Mouse (Mus musculus): Measurements from ENCODE around the gene Pard3b. TPM values are rescaled to one million over a fixed set of nuclear protein-coding genes. Genes with fewer than 3 reads are reported as not detected.
A peak's percentile ranks its signal among the peaks of the same experiment; 100 is the strongest.

The Pard3b gene
- polyA plus RNA-seq, 1 experiment from 2014 or later: 19.6 TPM

DNA sequence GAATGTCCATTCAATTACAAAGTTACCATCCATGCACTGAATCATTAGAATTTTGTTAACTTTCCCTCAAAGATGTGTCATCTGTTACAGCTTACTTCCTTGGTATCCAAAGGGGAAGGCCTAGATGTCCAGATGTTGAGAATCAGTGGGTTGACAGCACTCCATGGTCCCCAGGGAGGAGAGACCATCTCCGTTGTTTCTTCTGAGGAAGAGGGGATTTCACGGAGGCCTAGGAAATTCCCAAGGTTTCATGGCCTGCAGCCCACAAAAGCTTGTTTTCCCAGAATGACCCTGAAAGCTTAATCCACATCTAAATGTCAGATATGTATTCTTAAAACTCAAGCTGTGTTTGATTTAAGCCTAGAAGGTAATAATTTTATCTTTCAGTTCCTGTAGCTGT, 884.1 kb downstream of the Pard3b start:
- no peak overlapping the region for H3K4me3 ChIP-seq (ENCODE audit: low read depth, low read length)
- H3K36me3 ChIP-seq (ENCODE audit: insufficient read depth): no peaks in the 10 kb centered on the region
- no peak overlapping the region for H3K4me2 ChIP-seq
- no peak overlapping the region for H3K27ac ChIP-seq (ENCODE audit: low read depth)
- DNase-seq (peak; percentile 13), ATAC-seq (ENCODE audit: insufficient read depth) (no peak)
- H3K9me3 ChIP-seq (ENCODE audit: low read depth, low read length): no peaks in the 10 kb centered on the region
- no peaks in the 10 kb centered on the region for H3K27me3 ChIP-seq (ENCODE audit: insufficient read depth, low read length)
- no peak overlapping the region for H3K9ac ChIP-seq
- no peaks in the 10 kb centered on the region for H3K4me1 ChIP-seq (ENCODE audit: insufficient read depth)
- 59% methylated on average over 2 of the region's 2 CpGs for WGBS
- no peak for TF ChIP-seq CTCF (IDR thresholded peaks at IDR 0.05; ENCODE audit: low read depth)

DNA sequence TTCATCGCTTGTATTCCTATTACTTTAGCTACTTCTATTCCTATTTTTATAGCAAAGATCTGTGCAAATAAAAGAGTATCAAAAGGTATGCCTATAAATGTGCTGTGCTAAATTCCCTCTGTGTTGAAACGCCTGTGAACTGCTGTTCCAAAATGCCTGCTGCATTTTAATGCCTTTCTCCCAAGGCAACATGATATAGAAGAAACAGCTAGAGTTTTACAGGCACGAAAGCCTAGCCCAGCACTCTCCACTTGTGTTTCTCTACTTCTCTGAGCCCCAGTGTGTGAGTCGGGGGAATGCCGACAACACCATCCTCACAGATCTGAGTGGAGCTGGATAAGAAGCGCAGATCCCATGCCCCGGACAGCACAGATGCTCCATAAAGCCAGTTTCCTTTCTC, 889.2 kb downstream of the Pard3b start:
- Histone ChIP-seq H3K4me3 (ENCODE audit: low read depth, low read length) (no peak overlapping the region), H3K4me1 (ENCODE audit: insufficient read depth) (no peaks in the 10 kb centered on the region), H3K9ac (no peak overlapping the region), H3K27ac (ENCODE audit: low read depth) (no peak overlapping the region), H3K9me3 (ENCODE audit: low read depth, low read length) (no peaks in the 10 kb centered on the region), H3K27me3 (ENCODE audit: insufficient read depth, low read length) (no peaks in the 10 kb centered on the region), H3K36me3 (ENCODE audit: insufficient read depth) (no peaks in the 10 kb centered on the region), H3K4me2 (no peak overlapping the region)
- no peak for DNase-seq
- no peak for TF ChIP-seq CTCF (IDR thresholded peaks at IDR 0.05; ENCODE audit: low read depth)
- WGBS: 75% methylated on average over 7 of the region's 7 CpGs
- no peak for ATAC-seq (ENCODE audit: insufficient read depth)

GRCm38 (mm10) chr1:62529941-62530340, 891.3 kb downstream of the Pard3b start:
- DNase-seq (no peak), ATAC-seq (ENCODE audit: insufficient read depth) (no peak)

GRCm38 (mm10) chr1:62532426-62533126, 894.0 kb downstream of the Pard3b start:
- H3K4me2 ChIP-seq: no peak overlapping the region
- DNase-seq (peak; percentile 35), ATAC-seq (ENCODE audit: insufficient read depth) (no peak)
- no peaks in the 10 kb centered on the region for H3K9me3 ChIP-seq (ENCODE audit: low read depth, low read length)
- H3K27ac ChIP-seq (ENCODE audit: low read depth): no peak overlapping the region
- no peak for TF ChIP-seq CTCF (IDR thresholded peaks at IDR 0.05; ENCODE audit: low read depth)
- H3K4me3 ChIP-seq (ENCODE audit: low read depth, low read length): no peak overlapping the region
- no peak overlapping the region for H3K9ac ChIP-seq
- no peaks in the 10 kb centered on the region for H3K4me1 ChIP-seq (ENCODE audit: insufficient read depth)
- H3K27me3 ChIP-seq (ENCODE audit: insufficient read depth, low read length): no peaks in the 10 kb centered on the region
- 69% methylated on average over 10 of the region's 10 CpGs for WGBS
- H3K36me3 ChIP-seq (ENCODE audit: insufficient read depth): no peaks in the 10 kb centered on the region

More at GRCm38 (mm10) chr1:62529941-62530340, 891.3 kb downstream of the Pard3b start:
- no peak for TF ChIP-seq CTCF (IDR thresholded peaks at IDR 0.05; ENCODE audit: low read depth)
- no peak overlapping the region for H3K27ac ChIP-seq (ENCODE audit: low read depth)
- H3K36me3 ChIP-seq (ENCODE audit: insufficient read depth): no peaks in the 10 kb centered on the region
- 85% methylated on average over 8 of the region's 8 CpGs for WGBS
- no peaks in the 10 kb centered on the region for H3K27me3 ChIP-seq (ENCODE audit: insufficient read depth, low read length)
- no peak overlapping the region for H3K4me2 ChIP-seq
- no peaks in the 10 kb centered on the region for H3K9me3 ChIP-seq (ENCODE audit: low read depth, low read length)
- no peak overlapping the region for H3K4me3 ChIP-seq (ENCODE audit: low read depth, low read length)
- no peaks in the 10 kb centered on the region for H3K4me1 ChIP-seq (ENCODE audit: insufficient read depth)
- H3K9ac ChIP-seq: no peak overlapping the region

- Histone ChIP-seq H3K27ac (ENCODE audit: low read depth) (no peak overlapping the region), H3K4me3 (ENCODE audit: low read depth, low read length) (no peak overlapping the region), H3K4me1 (ENCODE audit: insufficient read depth) (no peaks in the 10 kb centered on the region), H3K9ac (no peak overlapping the region), H3K36me3 (ENCODE audit: insufficient read depth) (no peaks in the 10 kb centered on the region), H3K27me3 (ENCODE audit: insufficient read depth, low read length) (no peaks in the 10 kb centered on the region), H3K9me3 (ENCODE audit: low read depth, low read length) (no peaks in the 10 kb centered on the region), H3K4me2 (no peak overlapping the region)
- no peak for ATAC-seq (ENCODE audit: insufficient read depth)
- DNase-seq: no peak
- 89% methylated on average over 4 of the region's 4 CpGs for WGBS
- TF ChIP-seq CTCF (IDR thresholded peaks at IDR 0.05; ENCODE audit: low read depth): no peak
Measured at GRCm38 (mm10) chr1:62548953-62549352, 910.3 kb downstream of the Pard3b start.

- H3K36me3 ChIP-seq (ENCODE audit: insufficient read depth): no peaks in the 10 kb centered on the region
- no peaks in the 10 kb centered on the region for H3K4me1 ChIP-seq (ENCODE audit: insufficient read depth)
- no peak overlapping the region for H3K4me3 ChIP-seq (ENCODE audit: low read depth, low read length)
- DNase-seq: no peak
- WGBS: 25% methylated on average over 2 of the region's 2 CpGs
- no peak overlapping the region for H3K27ac ChIP-seq (ENCODE audit: low read depth)
- no peak overlapping the region for H3K4me2 ChIP-seq
- H3K27me3 ChIP-seq (ENCODE audit: insufficient read depth, low read length): no peaks in the 10 kb centered on the region
- ATAC-seq (ENCODE audit: insufficient read depth): no peak
- no peak for TF ChIP-seq CTCF (IDR thresholded peaks at IDR 0.05; ENCODE audit: low read depth)
- no peak overlapping the region for H3K9ac ChIP-seq
- no peaks in the 10 kb centered on the region for H3K9me3 ChIP-seq (ENCODE audit: low read depth, low read length)
Measured at GRCm38 (mm10) chr1:62550546-62550945, 911.9 kb downstream of the Pard3b start.

GRCm38 (mm10) chr1:62551516-62551915, 912.9 kb downstream of the Pard3b start:
- TF ChIP-seq CTCF (IDR thresholded peaks at IDR 0.05; ENCODE audit: low read depth): no peak
- WGBS: 84% methylated on average over 6 of the region's 6 CpGs

More at GRCm38 (mm10) chr1:62551516-62551915, 912.9 kb downstream of the Pard3b start:
- Histone ChIP-seq H3K4me1 (ENCODE audit: insufficient read depth) (no peaks in the 10 kb centered on the region), H3K9me3 (ENCODE audit: low read depth, low read length) (no peaks in the 10 kb centered on the region), H3K4me2 (no peak overlapping the region), H3K36me3 (ENCODE audit: insufficient read depth) (no peaks in the 10 kb centered on the region), H3K27ac (ENCODE audit: low read depth) (no peak overlapping the region), H3K9ac (no peak overlapping the region), H3K4me3 (ENCODE audit: low read depth, low read length) (no peak overlapping the region), H3K27me3 (ENCODE audit: insufficient read depth, low read length) (no peaks in the 10 kb centered on the region)
- ATAC-seq (ENCODE audit: insufficient read depth) (no peak), DNase-seq (no peak)

All from lung, embryonic 14.5 days (tissue).